Mouse (Mus musculus) left cerebral cortex, postnatal 36 days (tissue): ENCODE measurements around the gene Ddx18. TPM values are rescaled to one million over a fixed set of nuclear protein-coding genes. Genes with fewer than 3 reads are reported as not detected.

Source experiments
- DNase-seq, 2 experiments: peaks; one replicate each; pipeline ENCODE4 v3.0.0; 2021 to 2022; ENCODE audit warnings: low spot score in 2 of 2, mixed read lengths in 1 of 2
- intact Hi-C: fragments of 180-260 bp; cut with DNase I; formaldehyde crosslinking; loops from one replicate; pipeline ENCODE4 v1.15.1; 2025
- total RNA-seq, 2 experiments: library from RNA; stranded (reverse); gene quantifications; 2 replicates each; pipeline ENCODE4 v1.2.3; 2021

Ddx18 gene
- total RNA-seq, 2 experiments from 2014 or later: 24.0 to 27.5 TPM

GRCm38 (mm10) chr1:121529286-121529685 lies 38.5 kb downstream of the Ddx18 start:
- intact Hi-C loops: no loop called here
- DNase-seq: no peak

DNA sequence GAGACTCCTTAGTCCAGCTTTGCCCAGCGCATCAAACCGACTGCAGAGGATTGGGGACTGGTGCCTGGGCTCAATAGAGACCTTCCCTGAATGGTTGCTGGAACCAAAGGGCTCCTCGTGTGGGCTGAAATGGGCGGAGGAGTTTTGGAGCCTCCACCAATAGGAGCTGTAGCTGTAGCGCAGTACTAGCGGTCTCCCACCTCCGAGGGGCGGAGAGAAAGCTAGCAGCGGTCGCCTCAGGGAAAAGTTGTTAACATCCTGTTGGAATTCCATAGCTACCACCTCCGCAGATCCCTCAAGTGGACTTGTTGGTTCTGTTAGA lies 39.4 kb downstream of the Ddx18 start, which contains the start of gene Htr5b:
Gene Htr5b (minus strand): TSS at position 67 of the 322 bp plus-strand sequence.
- intact Hi-C loops: no loop called here
- DNase-seq: peak; percentile 15 to 17

GRCm38 (mm10) chr1:121527600-121528398 lies 40.0 kb downstream of the Ddx18 start:
- intact Hi-C loops: no loop called here
- peak; percentile 17 to 31 for DNase-seq

DNA sequence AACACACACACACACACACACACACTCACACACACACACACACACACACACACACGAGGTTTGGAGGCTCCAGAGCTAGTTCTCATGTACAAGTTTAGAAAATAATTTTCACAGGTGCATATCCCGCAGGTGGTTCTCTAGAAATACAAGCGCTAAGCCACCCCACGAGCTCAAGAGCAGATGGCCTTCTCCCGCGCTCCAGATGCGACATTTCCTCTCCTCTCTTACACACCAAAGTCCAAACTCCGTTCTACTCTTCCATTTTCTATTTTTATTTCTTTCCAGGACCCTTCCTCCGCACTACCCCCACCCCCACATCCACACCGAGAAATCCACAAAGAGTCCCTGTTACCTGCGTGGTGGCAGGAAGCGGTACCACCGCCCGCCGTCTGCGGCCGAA lies 40.7 kb downstream of the Ddx18 start:
- intact Hi-C loops: no loop called here
- DNase-seq: peak; percentile 32 to 45

- DNase-seq: no peak
- intact Hi-C loops: no loop called here
Measured at GRCm38 (mm10) chr1:121518609-121519008, 49.2 kb downstream of the Ddx18 start.

GRCm38 (mm10) chr1:121511966-121512365 lies 55.8 kb downstream of the Ddx18 start:
- intact Hi-C loops: no loop called here
- no peak for DNase-seq

- DNase-seq: no peak
- intact Hi-C loops: no loop called here
Measured at GRCm38 (mm10) chr1:121511186-121511585, 56.6 kb downstream of the Ddx18 start.

GRCm38 (mm10) chr1:121510420-121511140 lies 57.2 kb downstream of the Ddx18 start:
- intact Hi-C loops: no loop called here
- no peak for DNase-seq

DNA sequence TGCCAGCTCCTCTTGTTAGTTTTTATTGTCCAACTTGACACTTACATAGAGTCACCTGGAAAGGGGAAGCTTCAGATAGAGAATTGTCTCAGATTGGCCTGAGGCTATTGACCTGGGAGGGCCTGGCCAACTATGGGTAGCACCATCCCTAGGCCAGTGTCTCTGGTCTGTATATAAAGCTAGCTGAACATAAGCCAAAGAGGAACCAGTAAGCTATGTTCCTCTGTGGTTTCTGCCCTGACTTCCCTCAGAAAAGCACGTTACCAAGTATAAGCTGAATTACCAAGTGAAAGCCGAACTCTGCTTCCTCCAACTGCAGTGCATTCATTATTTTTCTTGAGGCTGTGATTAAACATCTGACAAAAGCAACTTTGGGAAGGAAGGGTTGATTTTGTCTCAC lies 59.1 kb downstream of the Ddx18 start:
- intact Hi-C loops: no loop called here
- DNase-seq: no peak

Other genes starting within 250 kb of the Ddx18 start
- 10 to 100 TPM; 55.7 to 56.0 TPM for gene Insig2, start 235.4 kb downstream of the Ddx18 start, total RNA-seq
- gene Ccdc93, start 136.9 kb downstream of the Ddx18 start, total RNA-seq: 10 to 100 TPM; 17.2 to 25.1 TPM
- 1 to 10 TPM; 1.4 to 2.9 TPM for gene Htr5b, start 39.5 kb downstream of the Ddx18 start, total RNA-seq